Mouse (Mus musculus): Measurements from ENCODE around the gene Kcnj9. TPM values are rescaled to one million over a fixed set of nuclear protein-coding genes. Genes with fewer than 3 reads are reported as not detected.

Gene Kcnj9
- total and polyA plus RNA-seq, 3 experiments = 0.04 TPM; not detected in 2

GRCm38 (mm10) chr1:172281522-172282254, 47.4 kb downstream of the Kcnj9 start:
- WGBS = 69% methylated on average over 10 of the region's 10 CpGs
- Histone ChIP-seq H3K9ac (ENCODE audit: low read depth, low read length) (no peak overlapping the region), H3K4me1 (ENCODE audit: control insufficient read depth, insufficient read depth, low read length) (peaks cover 3% of the 10 kb centered on the region; the same call in 1 of the 2 replicates), H3K4me3 (no peak overlapping the region), H3K27me3 (ENCODE audit: control insufficient read depth, insufficient read depth, low read length) (no peaks in the 10 kb centered on the region), H3K36me3 (ENCODE audit: control insufficient read depth, insufficient read depth, low read length) (peaks cover 8% of the 10 kb centered on the region), H3K27ac (peak overlapping the region; percentile 23; the same call in 1 of the 2 replicates), H3K79me2 (replicated peaks; ENCODE audit: control insufficient read depth, insufficient read depth, low read length) (no peaks in the 10 kb centered on the region)
- peak; percentile 36 for TF ChIP-seq CTCF (IDR thresholded peaks at IDR 0.05)
- TF ChIP-seq EP300 (IDR thresholded peaks at IDR 0.05; ENCODE audit: insufficient read depth, low read depth, low read length) = 0 out of 2 replicates have a peak, but pooled peaks have one; percentile 21
- TF ChIP-seq POLR2A (IDR thresholded peaks at IDR 0.05; ENCODE audit: insufficient read depth, low read depth, low read length) = no peak
- no peak for DNase-seq
- intact Hi-C loops (cut with DNase I) = loop anchor here (2.0 kb wide), 1 partner anchor 15 kb away; no protein-coding TSS in a partner anchor

GRCm38 (mm10) chr1:172279768-172280509, 49.2 kb downstream of the Kcnj9 start:
- DNase-seq = no peak
- Histone ChIP-seq H3K4me3 (no peak overlapping the region), H3K27ac (no peak overlapping the region), H3K27me3 (ENCODE audit: control insufficient read depth, insufficient read depth, low read length) (no peaks in the 10 kb centered on the region), H3K79me2 (replicated peaks; ENCODE audit: control insufficient read depth, insufficient read depth, low read length) (no peaks in the 10 kb centered on the region), H3K4me1 (ENCODE audit: control insufficient read depth, insufficient read depth, low read length) (peaks cover 3% of the 10 kb centered on the region; the same call in 1 of the 2 replicates), H3K9ac (ENCODE audit: low read depth, low read length) (no peak overlapping the region), H3K36me3 (ENCODE audit: control insufficient read depth, insufficient read depth, low read length) (peaks cover 8% of the 10 kb centered on the region)
- 76% methylated on average over 16 of the region's 16 CpGs for WGBS
- TF ChIP-seq EP300 (IDR thresholded peaks at IDR 0.05; ENCODE audit: insufficient read depth, low read depth, low read length) = no peak
- TF ChIP-seq POLR2A (IDR thresholded peaks at IDR 0.05; ENCODE audit: insufficient read depth, low read depth, low read length) = no peak
- TF ChIP-seq CTCF (IDR thresholded peaks at IDR 0.05) = no peak
- intact Hi-C loops (cut with DNase I) = loop anchor here (2.0 kb wide), 1 partner anchor 17 kb away; no protein-coding TSS in a partner anchor

GRCm38 (mm10) chr1:172278328-172278727, 50.8 kb downstream of the Kcnj9 start:
- no peak for TF ChIP-seq POLR2A (IDR thresholded peaks at IDR 0.05; ENCODE audit: insufficient read depth, low read depth, low read length)
- no peak for TF ChIP-seq CTCF (IDR thresholded peaks at IDR 0.05)
- TF ChIP-seq EP300 (IDR thresholded peaks at IDR 0.05; ENCODE audit: insufficient read depth, low read depth, low read length) = no peak
- intact Hi-C loops (cut with DNase I) = no loop called here
- H3K36me3 ChIP-seq (ENCODE audit: control insufficient read depth, insufficient read depth, low read length) = peaks cover 2% of the 10 kb centered on the region
- no peaks in the 10 kb centered on the region for H3K79me2 ChIP-seq (replicated peaks; ENCODE audit: control insufficient read depth, insufficient read depth, low read length)
- H3K27ac ChIP-seq = no peak overlapping the region
- H3K4me1 ChIP-seq (ENCODE audit: control insufficient read depth, insufficient read depth, low read length) = peaks cover 6% of the 10 kb centered on the region
- H3K4me3 ChIP-seq = no peak overlapping the region
- no peaks in the 10 kb centered on the region for H3K27me3 ChIP-seq (ENCODE audit: control insufficient read depth, insufficient read depth, low read length)
- no peak for DNase-seq
- H3K9ac ChIP-seq (ENCODE audit: low read depth, low read length) = no peak overlapping the region
- WGBS = 68% methylated on average over 13 of the region's 13 CpGs

GRCm38 (mm10) chr1:172277172-172277571, 51.9 kb downstream of the Kcnj9 start:
- Histone ChIP-seq H3K4me1 (ENCODE audit: control insufficient read depth, insufficient read depth, low read length) (peaks cover 4% of the 10 kb centered on the region), H3K79me2 (replicated peaks; ENCODE audit: control insufficient read depth, insufficient read depth, low read length) (no peaks in the 10 kb centered on the region), H3K9ac (ENCODE audit: low read depth, low read length) (no peak overlapping the region), H3K27me3 (ENCODE audit: control insufficient read depth, insufficient read depth, low read length) (no peaks in the 10 kb centered on the region), H3K27ac (no peak overlapping the region), H3K36me3 (ENCODE audit: control insufficient read depth, insufficient read depth, low read length) (no peaks in the 10 kb centered on the region; the same call in 1 of the 2 replicates), H3K4me3 (no peak overlapping the region)
- 31% methylated on average over 3 of the region's 3 CpGs for WGBS
- DNase-seq = peak in 1 of 2 experiments; percentile 56
- TF ChIP-seq POLR2A (IDR thresholded peaks at IDR 0.05; ENCODE audit: insufficient read depth, low read depth, low read length) (0 out of 2 replicates have a peak, but pooled peaks have one; percentile 5), EP300 (IDR thresholded peaks at IDR 0.05; ENCODE audit: insufficient read depth, low read depth, low read length) (no peak)
- intact Hi-C loops (cut with DNase I) = no loop called here

GRCm38 (mm10) chr1:172274547-172274946, 54.6 kb downstream of the Kcnj9 start:
- TF ChIP-seq CTCF (IDR thresholded peaks at IDR 0.05) (no peak), EP300 (IDR thresholded peaks at IDR 0.05; ENCODE audit: insufficient read depth, low read depth, low read length) (no peak), POLR2A (IDR thresholded peaks at IDR 0.05; ENCODE audit: insufficient read depth, low read depth, low read length) (no peak)
- Histone ChIP-seq H3K79me2 (replicated peaks; ENCODE audit: control insufficient read depth, insufficient read depth, low read length) (no peaks in the 10 kb centered on the region), H3K4me1 (ENCODE audit: control insufficient read depth, insufficient read depth, low read length) (peaks cover 2% of the 10 kb centered on the region), H3K27ac (no peak overlapping the region), H3K4me3 (no peak overlapping the region), H3K9ac (ENCODE audit: low read depth, low read length) (no peak overlapping the region), H3K27me3 (ENCODE audit: control insufficient read depth, insufficient read depth, low read length) (no peaks in the 10 kb centered on the region), H3K36me3 (ENCODE audit: control insufficient read depth, insufficient read depth, low read length) (no peaks in the 10 kb centered on the region)
- no peak for DNase-seq
- intact Hi-C loops (cut with DNase I) = no loop called here
- whole genome bisulfite sequencing = 79% methylated on average over 5 of the region's 5 CpGs
